Mouse (Mus musculus) spleen, postnatal 14 days (tissue): Measurements from ENCODE around the gene Mslnl.
A peak's percentile ranks its signal among the peaks of the same experiment; 100 is the strongest.
"Not testable (repeated sequence)": the region's sequence is repeated elsewhere in the genome, so short reads cannot be mapped to it uniquely, and the experiment has no call there.

Experiments
- DNase-seq, 2 experiments: peaks; one replicate each; pipeline ENCODE4 v3.0.0; 2021 to 2022; ENCODE audit warnings: low spot score in 2 of 2

The Mslnl gene

GRCm38 (mm10) chr17:25735745-25736144 lies at the start of gene Mslnl:
Gene Mslnl, plus strand, starts transcription at chr17:25736042.
- DNase-seq, result no peak

- peak in 1 of 2 experiments; percentile 7 for DNase-seq
These were observed 49.5 kb upstream of the Mslnl start for GRCm38 (mm10) chr17:25686323-25686722.

- no peak for DNase-seq
These were observed 46.9 kb upstream of the Mslnl start for GRCm38 (mm10) chr17:25688922-25689321.

- no peak for DNase-seq
These were observed 39.6 kb upstream of the Mslnl start for GRCm38 (mm10) chr17:25696263-25696662.

GRCm38 (mm10) chr17:25698446-25698845 lies 37.4 kb upstream of the Mslnl start:
- peak in 1 of 2 experiments; percentile 65 for DNase-seq

GRCm38 (mm10) chr17:25700863-25701496 lies 34.9 kb upstream of the Mslnl start:
- no peak for DNase-seq

GRCm38 (mm10) chr17:25709994-25710393 lies 25.8 kb upstream of the Mslnl start:
- DNase-seq, result no peak

- DNase-seq, result no peak
These were observed 24.7 kb upstream of the Mslnl start for GRCm38 (mm10) chr17:25711136-25711535.

- no peak for DNase-seq
These were observed 20.2 kb upstream of the Mslnl start for GRCm38 (mm10) chr17:25715627-25716026.

- no peak for DNase-seq
These were observed 19.7 kb upstream of the Mslnl start for GRCm38 (mm10) chr17:25716130-25716529.

GRCm38 (mm10) chr17:25716711-25717637 lies 18.9 kb upstream of the Mslnl start, which contains the start of gene Gng13:
Gene Gng13, plus strand, starts transcription at chr17:25717171.
- no peak for DNase-seq

- no peak for DNase-seq
These were observed 18.2 kb upstream of the Mslnl start for GRCm38 (mm10) chr17:25717691-25718090.

- DNase-seq, result no peak
These were observed 14.4 kb upstream of the Mslnl start for GRCm38 (mm10) chr17:25721476-25721875.

GRCm38 (mm10) chr17:25723470-25723869 lies 12.4 kb upstream of the Mslnl start:
- DNase-seq, result no peak

GRCm38 (mm10) chr17:25723919-25724318 lies 11.9 kb upstream of the Mslnl start:
- no peak for DNase-seq

GRCm38 (mm10) chr17:25725264-25725663 lies 10.6 kb upstream of the Mslnl start:
- no peak for DNase-seq

GRCm38 (mm10) chr17:25727265-25728008 lies 8.4 kb upstream of the Mslnl start, which contains the start of the genes Chtf18 and Rpusd1:
Gene Chtf18, minus strand, starts transcription at chr17:25727419.
Gene Rpusd1, plus strand, starts transcription at chr17:25727670.
- peak; percentile 94 to 95 for DNase-seq

- DNase-seq, result no peak
These were observed 7.9 kb upstream of the Mslnl start for GRCm38 (mm10) chr17:25728009-25728270.

GRCm38 (mm10) chr17:25732082-25732481 lies 3.8 kb upstream of the Mslnl start:
- DNase-seq, result peak; percentile 60 to 81

GRCm38 (mm10) chr17:25735246-25735645 lies 596 bp upstream of the Mslnl start:
- no peak for DNase-seq

GRCm38 (mm10) chr17:25738861-25739260 lies 3.0 kb downstream of the Mslnl start:
- DNase-seq, result no peak

- DNase-seq, result not testable (repeated sequence)
These were observed 5.6 kb downstream of the Mslnl start for GRCm38 (mm10) chr17:25741471-25741870.
